Mouse (Mus musculus): ENCODE measurements around the gene Pygm. TPM values are rescaled to one million over a fixed set of nuclear protein-coding genes. Genes with fewer than 3 reads are reported as not detected.

Gene Pygm
- polyA plus RNA-seq, 1 experiment from 2014 or later: 2.7 TPM

DNA sequence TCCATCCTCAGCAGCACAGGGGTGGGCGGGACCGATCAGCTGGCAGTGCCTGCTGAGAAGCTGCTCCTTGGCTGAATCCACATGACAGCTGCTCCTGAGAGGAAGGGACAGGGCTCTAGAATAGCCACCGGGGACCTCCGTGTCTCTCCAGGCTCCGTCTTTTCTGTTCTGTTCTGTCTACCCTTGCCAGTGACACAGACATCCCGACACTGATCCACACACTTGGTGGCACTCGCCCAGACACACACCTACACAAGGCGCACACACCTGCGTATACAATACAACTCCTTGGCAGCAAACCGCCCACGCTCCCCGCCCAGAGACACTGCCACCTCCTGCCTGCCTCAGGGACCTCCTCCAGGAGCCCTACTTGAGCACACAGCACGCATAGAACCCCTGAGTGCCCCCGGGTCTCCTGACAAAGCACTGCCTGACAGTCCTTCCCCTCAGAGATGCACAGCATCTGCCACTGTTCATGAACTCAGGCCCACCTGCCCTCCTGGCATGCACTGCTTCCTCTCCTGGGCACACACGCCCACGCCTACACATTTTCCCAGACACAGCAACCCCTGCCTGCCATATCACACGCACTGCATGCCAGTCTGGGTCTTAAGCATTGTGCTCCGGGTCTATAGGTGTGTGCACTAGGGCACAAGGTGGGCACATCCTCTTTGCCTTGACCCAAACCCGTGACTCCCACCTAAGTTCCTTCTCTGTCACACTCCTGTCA, 36.4 kb downstream of the Pygm start:
- Histone ChIP-seq H3K4me1 (peaks cover 71% of the 10 kb centered on the region), H3K27ac (replicated peaks) (no peak overlapping the region), H3K27me3 (ENCODE audit: low read depth, poor library complexity, severe bottlenecking) (peaks cover 93% of the 10 kb centered on the region), H3K36me3 (no peaks in the 10 kb centered on the region), H3K9me3 (replicated peaks) (no peaks in the 10 kb centered on the region), H3K4me3 (peak overlapping the region; percentile 62; the same call in 1 of the 2 replicates)
- WGBS: 60% methylated on average over 19 of the region's 19 CpGs
- no peak for DNase-seq (ENCODE audit: low spot score)

DNA sequence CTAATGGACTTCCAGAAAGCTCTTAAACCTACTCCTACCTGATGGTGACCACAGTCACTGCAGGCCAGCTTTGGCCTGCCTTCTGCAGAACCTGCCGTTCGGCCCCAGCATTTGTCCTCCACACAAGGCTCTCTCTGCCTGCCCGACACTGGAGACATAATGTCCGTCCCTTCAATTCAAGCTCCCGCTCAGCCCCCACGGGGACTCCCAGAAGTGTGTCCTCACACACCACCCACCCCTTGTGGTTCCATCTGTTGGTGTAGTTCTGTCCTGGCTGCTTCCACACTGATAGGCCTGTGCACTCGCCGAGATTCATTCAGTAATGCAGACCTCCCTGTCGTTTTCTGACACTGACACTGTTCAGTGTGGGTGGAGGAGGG, 37.0 kb downstream of the Pygm start:
- no peak for DNase-seq (ENCODE audit: low spot score)
- Histone ChIP-seq H3K4me3 (no peak overlapping the region), H3K4me1 (peaks cover 70% of the 10 kb centered on the region), H3K27me3 (ENCODE audit: low read depth, poor library complexity, severe bottlenecking) (peaks cover 95% of the 10 kb centered on the region), H3K27ac (replicated peaks) (no peak overlapping the region), H3K36me3 (no peaks in the 10 kb centered on the region), H3K9me3 (replicated peaks) (no peaks in the 10 kb centered on the region)
- 77% methylated on average over 9 of the region's 9 CpGs for WGBS

DNA sequence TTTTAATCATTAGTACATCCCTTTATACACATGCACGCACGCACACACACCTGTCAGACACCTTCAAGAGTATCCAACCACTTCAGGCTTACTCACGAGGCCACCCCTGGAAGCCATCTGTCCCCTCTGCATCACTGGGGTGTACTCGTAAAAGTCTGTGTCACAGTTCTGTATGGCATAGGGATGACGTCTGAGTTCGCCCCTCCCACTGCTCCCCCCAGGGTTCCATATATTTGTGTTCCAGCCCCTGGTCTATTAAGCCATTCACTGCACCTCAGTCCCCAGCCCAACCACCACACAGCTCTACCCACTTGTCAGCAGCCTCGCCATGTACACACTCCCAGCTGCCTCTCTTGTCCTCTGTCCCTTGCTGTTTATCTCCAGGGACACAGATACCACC, 37.8 kb downstream of the Pygm start:
- WGBS: 90% methylated on average over 7 of the region's 7 CpGs
- Histone ChIP-seq H3K9me3 (replicated peaks) (no peaks in the 10 kb centered on the region), H3K27me3 (ENCODE audit: low read depth, poor library complexity, severe bottlenecking) (peaks cover 95% of the 10 kb centered on the region), H3K4me3 (no peak overlapping the region), H3K4me1 (peaks cover 65% of the 10 kb centered on the region), H3K27ac (replicated peaks) (no peak overlapping the region), H3K36me3 (no peaks in the 10 kb centered on the region)
- no peak for DNase-seq (ENCODE audit: low spot score)

DNA sequence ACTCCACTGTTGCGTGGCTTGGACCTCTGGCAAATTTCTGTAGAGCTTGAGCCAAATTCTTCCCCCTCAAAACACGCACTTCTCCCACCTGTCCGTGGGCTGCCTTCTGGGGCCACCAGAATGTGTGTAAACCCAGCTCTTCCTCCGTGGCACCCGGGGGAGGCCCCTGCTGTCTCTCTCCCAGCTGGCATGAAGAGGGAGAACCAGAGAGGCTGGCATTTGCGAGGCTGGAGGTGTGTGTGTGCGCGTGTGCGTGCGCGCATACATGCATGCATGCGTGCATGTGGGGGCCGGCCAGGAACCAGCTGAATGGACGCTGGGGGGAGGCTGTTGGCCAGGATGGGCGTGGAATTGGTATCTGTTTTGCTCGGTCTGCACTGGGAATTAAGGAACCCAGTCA, 39.0 kb downstream of the Pygm start:
- peaks cover 97% of the 10 kb centered on the region for H3K27me3 ChIP-seq (ENCODE audit: low read depth, poor library complexity, severe bottlenecking)
- no peak overlapping the region for H3K4me3 ChIP-seq
- 91% methylated on average over 16 of the region's 16 CpGs for WGBS
- no peak for DNase-seq (ENCODE audit: low spot score)
- H3K36me3 ChIP-seq: no peaks in the 10 kb centered on the region
- H3K27ac ChIP-seq (replicated peaks): no peak overlapping the region
- H3K4me1 ChIP-seq: peaks cover 65% of the 10 kb centered on the region
- no peaks in the 10 kb centered on the region for H3K9me3 ChIP-seq (replicated peaks)

DNA sequence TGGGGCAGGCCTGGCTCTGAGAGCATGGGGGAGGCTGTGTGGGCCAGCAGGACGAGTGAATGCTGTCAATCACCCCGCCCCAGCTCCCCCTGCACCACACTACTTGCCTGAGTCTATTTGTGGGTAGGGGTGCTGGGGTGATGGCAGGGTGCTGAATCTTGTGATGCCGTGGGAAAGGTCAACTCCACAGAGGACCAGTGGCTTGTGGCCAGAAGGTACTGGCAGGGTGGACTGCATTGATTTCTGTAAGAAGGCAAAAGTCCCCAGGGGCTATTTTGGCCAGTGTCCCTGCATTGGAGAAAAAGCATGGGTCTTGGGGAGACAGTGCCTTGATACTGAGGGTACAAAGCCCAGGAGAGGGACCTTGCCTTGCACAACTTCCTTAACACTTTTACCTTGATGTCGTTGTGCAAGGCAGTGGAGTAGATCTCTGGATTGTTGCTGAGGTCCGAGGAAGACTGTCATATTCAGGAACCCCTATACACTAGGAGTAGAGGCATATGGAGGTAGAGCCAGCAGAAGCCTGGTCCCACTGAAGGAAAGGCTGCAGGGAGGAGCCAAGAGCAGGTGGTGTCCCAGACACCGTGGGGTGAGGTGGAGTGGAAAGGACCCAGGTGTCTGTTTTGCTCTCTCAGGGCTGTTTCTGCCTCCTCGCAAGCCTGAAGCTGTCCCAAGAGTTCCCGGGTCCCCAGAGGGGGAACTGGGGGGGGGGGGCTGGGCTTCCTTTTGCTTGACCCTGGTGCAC, 40.1 kb downstream of the Pygm start:
- Histone ChIP-seq H3K4me1 (peaks cover 64% of the 10 kb centered on the region), H3K36me3 (no peaks in the 10 kb centered on the region), H3K9me3 (replicated peaks) (no peaks in the 10 kb centered on the region), H3K4me3 (no peak overlapping the region), H3K27me3 (ENCODE audit: low read depth, poor library complexity, severe bottlenecking) (peaks cover 100% of the 10 kb centered on the region), H3K27ac (replicated peaks) (no peak overlapping the region)
- 61% methylated on average over 7 of the region's 8 CpGs for WGBS
- no peak for DNase-seq (ENCODE audit: low spot score)

DNA sequence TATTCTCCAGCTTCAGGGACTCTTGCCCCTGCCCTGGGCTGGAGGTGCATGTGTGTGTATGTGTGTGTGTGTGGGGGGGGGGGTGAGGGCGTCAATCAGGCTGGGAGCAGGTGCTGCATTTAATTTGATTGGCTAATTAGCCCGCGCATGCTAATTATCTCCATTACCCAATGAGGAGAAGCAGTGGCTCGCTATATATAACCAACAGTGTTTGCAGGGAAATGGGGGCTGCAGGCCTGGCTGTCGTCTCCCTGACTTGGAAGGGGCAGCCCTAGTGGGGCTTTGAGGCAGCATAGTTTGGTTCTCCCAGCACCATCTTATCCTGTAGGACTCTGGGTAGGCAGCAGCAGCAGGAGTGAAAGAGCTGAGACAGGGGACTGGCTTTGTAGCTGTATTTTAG, 41.4 kb downstream of the Pygm start:
- Histone ChIP-seq H3K4me1 (peaks cover 52% of the 10 kb centered on the region), H3K9me3 (replicated peaks) (no peaks in the 10 kb centered on the region), H3K27ac (replicated peaks) (no peak overlapping the region), H3K27me3 (ENCODE audit: low read depth, poor library complexity, severe bottlenecking) (peaks cover 100% of the 10 kb centered on the region), H3K36me3 (no peaks in the 10 kb centered on the region), H3K4me3 (no peak overlapping the region)
- no peak for DNase-seq (ENCODE audit: low spot score)
- WGBS: 57% methylated on average over 5 of the region's 5 CpGs

DNA sequence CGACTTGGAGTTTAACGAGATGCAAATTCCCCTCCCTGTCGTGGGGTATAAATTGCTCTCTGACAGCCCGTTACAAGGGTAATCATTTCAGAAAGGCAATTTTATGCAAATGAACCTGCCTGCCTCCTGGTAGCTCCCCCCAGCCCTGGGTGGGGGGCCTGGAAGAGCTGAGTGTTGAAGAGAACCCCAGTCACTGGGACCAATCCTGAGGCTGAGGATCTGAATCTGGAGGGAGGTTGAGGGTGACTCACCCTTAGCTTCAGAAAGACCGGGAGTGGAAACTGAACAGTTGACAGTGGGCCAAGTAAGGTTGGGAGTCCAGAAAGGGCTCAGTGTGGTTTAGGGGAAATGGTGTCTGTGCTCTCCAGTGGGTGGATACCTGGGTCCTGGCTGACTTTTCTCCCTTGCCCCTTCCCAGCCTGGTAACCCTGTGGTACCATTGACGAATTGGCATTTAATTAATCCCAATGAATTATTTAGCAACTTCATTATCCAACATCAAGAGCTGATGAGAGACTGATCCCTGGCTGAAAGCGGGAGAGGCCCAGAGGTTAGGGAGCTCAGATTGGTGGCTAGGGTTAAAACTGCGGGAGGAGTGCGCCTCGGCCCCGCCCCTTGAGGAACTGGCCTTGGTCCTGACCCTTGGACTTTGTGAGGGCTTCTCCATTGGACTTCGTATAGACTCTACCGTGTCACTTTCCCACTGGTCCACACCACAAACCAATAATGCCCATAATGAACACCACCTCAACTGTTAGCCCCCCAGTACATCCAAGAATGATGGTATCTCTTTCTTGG, 42.7 kb downstream of the Pygm start:
- Histone ChIP-seq H3K9me3 (replicated peaks) (no peaks in the 10 kb centered on the region), H3K27me3 (ENCODE audit: low read depth, poor library complexity, severe bottlenecking) (peaks cover 97% of the 10 kb centered on the region), H3K36me3 (no peaks in the 10 kb centered on the region), H3K4me1 (peaks cover 50% of the 10 kb centered on the region), H3K27ac (replicated peaks) (no peak overlapping the region), H3K4me3 (no peak overlapping the region)
- DNase-seq (ENCODE audit: low spot score): peak; percentile 70
- WGBS: 23% methylated on average over 13 of the region's 13 CpGs

DNA sequence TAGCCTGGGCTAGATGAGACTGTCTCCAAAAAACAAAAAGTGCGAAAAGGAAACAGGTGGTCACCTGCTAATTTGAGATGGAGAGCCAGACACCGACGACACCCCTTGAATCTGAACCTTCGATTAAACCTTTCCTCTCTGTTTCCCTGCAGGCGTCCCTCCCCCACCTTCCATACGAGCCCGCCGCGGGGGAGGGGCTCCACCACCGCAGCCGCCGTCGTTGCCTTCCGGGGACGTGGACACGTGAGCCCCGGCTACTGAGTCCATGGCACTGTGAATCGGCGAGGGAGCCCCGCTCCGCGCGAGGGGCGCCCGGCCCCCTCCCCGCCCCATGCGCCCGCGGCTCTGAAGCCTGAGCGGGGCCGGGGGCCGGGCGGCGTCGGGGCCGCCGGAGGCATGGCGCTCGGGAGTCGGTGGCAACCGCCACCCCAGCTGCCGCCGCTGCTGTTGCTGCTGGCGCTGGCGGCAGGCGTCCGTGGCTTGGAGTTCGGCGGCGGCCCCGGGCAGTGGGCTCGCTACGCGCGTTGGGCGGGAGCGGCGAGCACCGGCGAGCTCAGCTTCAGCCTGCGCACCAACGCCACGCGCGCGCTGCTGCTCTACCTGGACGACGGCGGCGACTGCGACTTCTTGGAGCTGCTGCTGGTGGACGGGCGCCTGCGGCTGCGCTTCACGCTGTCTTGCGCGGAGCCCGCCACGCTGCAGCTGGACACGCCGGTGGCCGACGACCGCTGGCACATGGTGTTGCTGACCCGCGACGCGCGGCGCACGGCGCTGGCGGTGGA, 43.6 kb downstream of the Pygm start:
- WGBS: 1% methylated on average over 94 of the region's 94 CpGs
- peaks cover 50% of the 10 kb centered on the region for H3K4me1 ChIP-seq
- peaks cover 91% of the 10 kb centered on the region for H3K27me3 ChIP-seq (ENCODE audit: low read depth, poor library complexity, severe bottlenecking)
- H3K4me3 ChIP-seq: peak overlapping the region; percentile 56
- H3K27ac ChIP-seq (replicated peaks): peak overlapping the region; percentile 28; the same call in 1 of the 2 replicates
- DNase-seq (ENCODE audit: low spot score): peak; percentile 46
- no peaks in the 10 kb centered on the region for H3K9me3 ChIP-seq (replicated peaks)
- H3K36me3 ChIP-seq: no peaks in the 10 kb centered on the region

DNA sequence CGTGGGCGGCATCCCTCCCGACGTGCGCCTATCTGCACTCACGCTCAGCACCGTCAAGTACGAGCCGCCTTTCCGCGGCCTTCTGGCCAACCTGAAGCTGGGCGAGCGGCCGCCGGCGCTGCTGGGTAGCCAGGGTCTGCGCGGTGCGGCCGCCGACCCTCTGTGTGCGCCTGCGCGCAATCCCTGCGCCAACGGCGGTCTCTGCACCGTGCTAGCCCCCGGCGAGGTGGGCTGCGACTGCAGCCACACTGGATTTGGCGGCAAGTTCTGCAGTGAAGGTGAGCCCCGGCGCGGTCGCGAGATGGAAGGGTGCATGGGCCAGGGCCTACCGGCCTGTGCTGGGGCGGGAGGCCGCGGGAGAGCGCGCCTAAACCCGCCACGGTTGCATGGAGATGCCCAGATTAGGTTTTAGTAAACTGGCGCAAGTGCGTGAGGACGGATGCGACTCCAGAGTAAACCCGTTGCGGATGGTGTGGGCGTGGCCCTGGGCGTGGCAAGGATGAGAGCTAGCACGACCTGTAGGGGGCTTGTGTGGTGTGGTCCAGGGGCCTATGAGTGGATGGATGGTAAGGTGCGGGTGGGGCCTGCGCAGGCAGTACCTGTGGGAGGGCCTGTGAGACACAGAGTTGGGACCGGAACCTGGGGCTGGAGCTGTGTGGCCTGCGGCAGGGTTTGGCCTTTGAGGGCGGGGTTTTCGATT, 44.5 kb downstream of the Pygm start:
- H3K4me1 ChIP-seq: peaks cover 50% of the 10 kb centered on the region
- no peaks in the 10 kb centered on the region for H3K9me3 ChIP-seq (replicated peaks)
- DNase-seq (ENCODE audit: low spot score): peak; percentile 54
- under 1% methylated on average over 60 of the region's 60 CpGs for WGBS
- peak overlapping the region; percentile 56 for H3K4me3 ChIP-seq
- peaks cover 83% of the 10 kb centered on the region for H3K27me3 ChIP-seq (ENCODE audit: low read depth, poor library complexity, severe bottlenecking)
- H3K36me3 ChIP-seq: no peaks in the 10 kb centered on the region
- H3K27ac ChIP-seq (replicated peaks): peak overlapping the region; percentile 28

DNA sequence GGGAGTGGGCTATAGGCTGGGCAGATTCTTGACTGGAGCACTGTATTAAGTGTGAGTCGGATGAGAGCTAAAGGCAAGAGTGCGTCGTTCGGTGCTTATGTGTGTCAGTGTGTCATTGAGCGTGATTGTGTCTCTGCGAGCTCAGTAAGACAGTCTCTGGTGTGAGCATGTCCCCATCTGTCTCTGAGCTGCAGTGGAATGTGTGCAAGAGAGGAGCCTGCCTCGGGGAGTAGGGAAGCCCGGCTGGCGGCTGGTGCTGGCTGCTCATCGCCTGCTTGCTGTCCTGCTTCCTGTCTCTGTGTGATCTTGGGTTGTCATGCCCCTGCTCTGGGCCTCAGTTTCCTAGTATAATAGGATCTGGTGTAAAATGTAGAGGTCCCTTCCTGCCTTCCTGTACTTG, 58.8 kb downstream of the Pygm start:
- Histone ChIP-seq H3K27ac (replicated peaks) (no peak overlapping the region), H3K36me3 (no peaks in the 10 kb centered on the region), H3K27me3 (ENCODE audit: low read depth, poor library complexity, severe bottlenecking) (peaks cover 29% of the 10 kb centered on the region), H3K9me3 (replicated peaks) (no peaks in the 10 kb centered on the region), H3K4me3 (no peak overlapping the region), H3K4me1 (peaks cover 47% of the 10 kb centered on the region)
- no peak for DNase-seq (ENCODE audit: low spot score)
- 78% methylated on average over 10 of the region's 10 CpGs for WGBS

DNA sequence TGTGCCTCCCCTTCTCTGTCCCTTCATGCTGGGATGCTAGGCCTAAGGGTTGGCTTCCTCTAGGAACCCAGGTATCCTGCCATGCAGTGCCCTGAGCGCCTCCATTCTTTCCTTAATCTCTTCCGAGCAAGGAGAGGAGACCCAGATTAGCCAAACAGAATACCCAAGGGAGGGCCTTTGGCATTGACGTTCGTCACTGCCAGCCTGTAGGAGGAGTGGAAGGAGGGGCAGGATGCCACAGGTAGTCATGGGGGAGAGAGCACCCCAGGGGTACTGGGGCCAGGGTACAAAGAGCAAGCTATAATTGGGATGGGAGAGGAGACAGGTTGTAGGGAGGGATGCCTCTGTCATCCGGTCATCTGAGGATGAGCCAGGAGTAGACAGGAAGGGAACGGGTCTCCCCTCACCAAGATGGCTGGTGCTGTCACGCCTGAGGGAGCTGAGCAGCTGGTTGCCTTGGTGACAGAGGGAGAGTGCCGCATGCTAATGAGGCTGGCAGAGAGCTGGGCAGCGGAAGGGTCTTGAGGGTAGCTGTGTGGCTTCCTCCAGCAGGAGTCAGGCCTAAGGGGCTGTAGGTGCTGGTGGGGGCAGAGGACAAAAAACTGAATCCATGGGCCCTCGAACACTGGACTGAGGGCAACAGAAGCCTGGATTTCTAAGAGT, 61.7 kb downstream of the Pygm start:
- no peaks in the 10 kb centered on the region for H3K36me3 ChIP-seq
- H3K4me3 ChIP-seq: peak overlapping the region; percentile 39
- H3K9me3 ChIP-seq (replicated peaks): no peaks in the 10 kb centered on the region
- peak; percentile 85 for DNase-seq (ENCODE audit: low spot score)
- WGBS: 16% methylated on average over 10 of the region's 10 CpGs
- H3K27ac ChIP-seq (replicated peaks): peak overlapping the region; percentile 85
- peaks cover 56% of the 10 kb centered on the region for H3K27me3 ChIP-seq (ENCODE audit: low read depth, poor library complexity, severe bottlenecking)
- peaks cover 74% of the 10 kb centered on the region for H3K4me1 ChIP-seq
